Mouse (Mus musculus): ENCODE results near the gene Armcx4. TPM values are rescaled to one million over a fixed set of nuclear protein-coding genes. Genes with fewer than 3 reads are reported as not detected.

Gene Armcx4
- polyA plus RNA-seq, 1 experiment from 2014 or later: 3.5 TPM

GRCm38 (mm10) chrX:134729778-134730177, 43.5 kb downstream of the Armcx4 start:
- H3K4me3 ChIP-seq (replicated peaks; ENCODE audit: low read length): no peak overlapping the region
- 34% methylated on average over 4 of the region's 4 CpGs for WGBS
- ATAC-seq (ENCODE audit: insufficient read depth, low FRiP score): no peak

GRCm38 (mm10) chrX:134737796-134738195, 51.5 kb downstream of the Armcx4 start:
- Histone ChIP-seq H3K9me3 (replicated peaks; ENCODE audit: control insufficient read depth, low read length) (no peaks in the 10 kb centered on the region), H3K36me3 (ENCODE audit: control insufficient read depth, insufficient read depth, low read length) (no peaks in the 10 kb centered on the region), H3K27ac (ENCODE audit: low read length) (no peak overlapping the region), H3K4me3 (replicated peaks; ENCODE audit: low read length) (no peak overlapping the region), H3K9ac (ENCODE audit: low read length) (no peak overlapping the region), H3K4me1 (ENCODE audit: control insufficient read depth, insufficient read depth, low read length) (no peaks in the 10 kb centered on the region), H3K4me2 (ENCODE audit: low read depth, low read length) (no peak overlapping the region), H3K27me3 (ENCODE audit: control insufficient read depth, insufficient read depth, low read length) (no peaks in the 10 kb centered on the region; the same call in 1 of the 2 replicates)
- ATAC-seq (ENCODE audit: insufficient read depth, low FRiP score): no peak
- WGBS: 94% methylated on average over 1 of the region's 1 CpGs

More at GRCm38 (mm10) chrX:134729778-134730177, 43.5 kb downstream of the Armcx4 start:
- Histone ChIP-seq H3K4me2 (ENCODE audit: low read depth, low read length) (no peak overlapping the region), H3K27me3 (ENCODE audit: control insufficient read depth, insufficient read depth, low read length) (no peaks in the 10 kb centered on the region), H3K36me3 (ENCODE audit: control insufficient read depth, insufficient read depth, low read length) (no peaks in the 10 kb centered on the region), H3K9ac (ENCODE audit: low read length) (no peak overlapping the region), H3K27ac (ENCODE audit: low read length) (no peak overlapping the region), H3K9me3 (replicated peaks; ENCODE audit: control insufficient read depth, low read length) (no peaks in the 10 kb centered on the region), H3K4me1 (ENCODE audit: control insufficient read depth, insufficient read depth, low read length) (no peaks in the 10 kb centered on the region)

- 60% methylated on average over 4 of the region's 4 CpGs for WGBS
- Histone ChIP-seq H3K4me2 (ENCODE audit: low read depth, low read length) (no peak overlapping the region), H3K4me3 (replicated peaks; ENCODE audit: low read length) (no peak overlapping the region), H3K4me1 (ENCODE audit: control insufficient read depth, insufficient read depth, low read length) (no peaks in the 10 kb centered on the region), H3K27ac (ENCODE audit: low read length) (no peak overlapping the region), H3K36me3 (ENCODE audit: control insufficient read depth, insufficient read depth, low read length) (no peaks in the 10 kb centered on the region), H3K27me3 (ENCODE audit: control insufficient read depth, insufficient read depth, low read length) (peaks cover 2% of the 10 kb centered on the region; the same call in 1 of the 2 replicates), H3K9me3 (replicated peaks; ENCODE audit: control insufficient read depth, low read length) (no peaks in the 10 kb centered on the region), H3K9ac (ENCODE audit: low read length) (no peak overlapping the region)
- no peak for ATAC-seq (ENCODE audit: insufficient read depth, low FRiP score)
Measured at GRCm38 (mm10) chrX:134739160-134739559, 52.8 kb downstream of the Armcx4 start.

GRCm38 (mm10) chrX:134741862-134742261, 55.5 kb downstream of the Armcx4 start:
- H3K27me3 ChIP-seq (ENCODE audit: control insufficient read depth, insufficient read depth, low read length): peaks cover 4% of the 10 kb centered on the region; the same call in 1 of the 2 replicates
- H3K27ac ChIP-seq (ENCODE audit: low read length): no peak overlapping the region
- H3K36me3 ChIP-seq (ENCODE audit: control insufficient read depth, insufficient read depth, low read length): no peaks in the 10 kb centered on the region
- no peak overlapping the region for H3K9ac ChIP-seq (ENCODE audit: low read length)
- no peak for ATAC-seq (ENCODE audit: insufficient read depth, low FRiP score)
- WGBS: 67% methylated on average over 5 of the region's 5 CpGs
- H3K4me1 ChIP-seq (ENCODE audit: control insufficient read depth, insufficient read depth, low read length): no peaks in the 10 kb centered on the region
- H3K9me3 ChIP-seq (replicated peaks; ENCODE audit: control insufficient read depth, low read length): no peaks in the 10 kb centered on the region
- no peak overlapping the region for H3K4me3 ChIP-seq (replicated peaks; ENCODE audit: low read length)
- H3K4me2 ChIP-seq (ENCODE audit: low read depth, low read length): no peak overlapping the region

Other genes with a start within 250 kb of the Armcx4 start
- gene Taf7l, start 210.0 kb upstream of the Armcx4 start, polyA plus RNA-seq (2015; fragmentation: Nextera tagmentation; extraction: Ambion mirVana): not detected in 2 replicates
- gene Timm8a1, start 144.7 kb upstream of the Armcx4 start, polyA plus RNA-seq (2015; fragmentation: Nextera tagmentation; extraction: Ambion mirVana): 84.0 and 87.3 TPM in 2 replicates
- 1.9 and 3.0 TPM in 2 replicates for gene Btk, start 102.9 kb upstream of the Armcx4 start, polyA plus RNA-seq (2015; fragmentation: Nextera tagmentation; extraction: Ambion mirVana)
- gene Rpl36a, start 100.9 kb upstream of the Armcx4 start, polyA plus RNA-seq (2015; fragmentation: Nextera tagmentation; extraction: Ambion mirVana): 322 and 424 TPM in 2 replicates
- gene Gla, start 85.4 kb upstream of the Armcx4 start, polyA plus RNA-seq (2015; fragmentation: Nextera tagmentation; extraction: Ambion mirVana): 6.5 and 7.1 TPM in 2 replicates
- 138 and 141 TPM in 2 replicates for gene Hnrnph2, start 85.3 kb upstream of the Armcx4 start, polyA plus RNA-seq (2015; fragmentation: Nextera tagmentation; extraction: Ambion mirVana)
- 51.6 TPM in 2 replicates for gene Armcx1, start 31.4 kb downstream of the Armcx4 start, polyA plus RNA-seq (2015; fragmentation: Nextera tagmentation; extraction: Ambion mirVana)
- gene Armcx6, start 64.9 kb downstream of the Armcx4 start, polyA plus RNA-seq (2015; fragmentation: Nextera tagmentation; extraction: Ambion mirVana): 20.8 and 23.9 TPM in 2 replicates
- 88.8 and 92.8 TPM in 2 replicates for gene Armcx3, start 70.1 kb downstream of the Armcx4 start, polyA plus RNA-seq (2015; fragmentation: Nextera tagmentation; extraction: Ambion mirVana)
- gene Armcx2, start 122.7 kb downstream of the Armcx4 start, polyA plus RNA-seq (2015; fragmentation: Nextera tagmentation; extraction: Ambion mirVana): 59.4 and 60.3 TPM in 2 replicates

All from stomach, embryonic 16.5 days (tissue).